Mouse (Mus musculus) 3134 (cell line): ENCODE data around the gene Cdc42bpb.

Source experiments
- DNase-seq: peaks from one replicate; pipeline ENCODE4 v3.0.0-alpha.2; 2011; ENCODE audit warnings: low spot score; ENCODE audit not compliant: insufficient read length; ENCODE audit errors: extremely low read depth

Cdc42bpb gene

GRCm38 (mm10) chr12:111386642-111387120 is 9.2 kb upstream of the Cdc42bpb start:
- DNase-seq: no peak

- no peak for DNase-seq
Observed at GRCm38 (mm10) chr12:111385883-111386641, 8.5 kb upstream of the Cdc42bpb start.

- DNase-seq: no peak
Observed at GRCm38 (mm10) chr12:111378812-111379211, 1.3 kb upstream of the Cdc42bpb start.

- DNase-seq: no peak
Observed at GRCm38 (mm10) chr12:111377986-111378490, 520 bp upstream of the Cdc42bpb start.

GRCm38 (mm10) chr12:111376826-111377331 is 639 bp downstream of the Cdc42bpb start:
- DNase-seq: peak; percentile 69

- DNase-seq: no peak
Observed at GRCm38 (mm10) chr12:111376053-111376452, 1.5 kb downstream of the Cdc42bpb start.

GRCm38 (mm10) chr12:111375559-111375958 is 2.0 kb downstream of the Cdc42bpb start:
- no peak for DNase-seq

- no peak for DNase-seq
Observed at GRCm38 (mm10) chr12:111374727-111375126, 2.8 kb downstream of the Cdc42bpb start.

GRCm38 (mm10) chr12:111373411-111373810 is 4.1 kb downstream of the Cdc42bpb start:
- no peak for DNase-seq

- DNase-seq: no peak
Observed at GRCm38 (mm10) chr12:111371905-111372304, 5.6 kb downstream of the Cdc42bpb start.

GRCm38 (mm10) chr12:111370249-111370648 is 7.3 kb downstream of the Cdc42bpb start:
- no peak for DNase-seq

GRCm38 (mm10) chr12:111367065-111367464 is 10.5 kb downstream of the Cdc42bpb start:
- no peak for DNase-seq

GRCm38 (mm10) chr12:111364234-111364633 is 13.3 kb downstream of the Cdc42bpb start:
- DNase-seq: no peak

GRCm38 (mm10) chr12:111361319-111362098 is 16.0 kb downstream of the Cdc42bpb start:
- DNase-seq: no peak

- DNase-seq: no peak
Observed at GRCm38 (mm10) chr12:111360671-111361070, 16.8 kb downstream of the Cdc42bpb start.

GRCm38 (mm10) chr12:111356216-111356615 is 21.3 kb downstream of the Cdc42bpb start:
- DNase-seq: no peak

GRCm38 (mm10) chr12:111354142-111354541 is 23.4 kb downstream of the Cdc42bpb start:
- DNase-seq: no peak

GRCm38 (mm10) chr12:111353439-111353915 is 24.0 kb downstream of the Cdc42bpb start:
- DNase-seq: peak; percentile 90

GRCm38 (mm10) chr12:111353008-111353407 is 24.5 kb downstream of the Cdc42bpb start:
- no peak for DNase-seq

- DNase-seq: no peak
Observed at GRCm38 (mm10) chr12:111352520-111352919, 25.0 kb downstream of the Cdc42bpb start.
